Mouse (Mus musculus) layer of hippocampus, postnatal 36 days (tissue): Measurements from ENCODE around the gene Tenm4. TPM values are rescaled to one million over a fixed set of nuclear protein-coding genes. Genes with fewer than 3 reads are reported as not detected.

Experiments used
- DNase-seq, 2 experiments: peaks; one replicate each; pipeline ENCODE4 v3.0.0; 2022
- total RNA-seq, 2 experiments: library from RNA; stranded (reverse); gene quantifications; 2 replicates each; pipeline ENCODE4 v1.2.3; 2021

Gene Tenm4
- total RNA-seq, 2 experiments from 2014 or later, result 116 to 124 TPM

GRCm38 (mm10) chr7:96259630-96260029 lies 88.6 kb downstream of the Tenm4 start:
- DNase-seq, result no peak

- no peak for DNase-seq
Observed at GRCm38 (mm10) chr7:96262182-96262581, 91.1 kb downstream of the Tenm4 start.

GRCm38 (mm10) chr7:96265941-96266340 lies 94.9 kb downstream of the Tenm4 start:
- DNase-seq, result no peak

- DNase-seq, result no peak
Observed at GRCm38 (mm10) chr7:96267266-96267665, 96.2 kb downstream of the Tenm4 start.

- no peak for DNase-seq
Observed at GRCm38 (mm10) chr7:96270684-96271083, 99.6 kb downstream of the Tenm4 start.

- no peak for DNase-seq
Observed at GRCm38 (mm10) chr7:96272068-96272467, 101.0 kb downstream of the Tenm4 start.

- no peak for DNase-seq
Observed at GRCm38 (mm10) chr7:96274486-96274885, 103.4 kb downstream of the Tenm4 start.

- DNase-seq, result no peak
Observed at GRCm38 (mm10) chr7:96277550-96277949, 106.5 kb downstream of the Tenm4 start.

- no peak for DNase-seq
Observed at GRCm38 (mm10) chr7:96278378-96278777, 107.3 kb downstream of the Tenm4 start.

- DNase-seq, result peak in 1 of 2 experiments; percentile 15
Observed at GRCm38 (mm10) chr7:96280795-96281194, 109.7 kb downstream of the Tenm4 start.

GRCm38 (mm10) chr7:96290576-96290975 lies 119.5 kb downstream of the Tenm4 start:
- DNase-seq, result peak; percentile 82 to 83

GRCm38 (mm10) chr7:96295959-96296358 lies 124.9 kb downstream of the Tenm4 start:
- no peak for DNase-seq

GRCm38 (mm10) chr7:96300826-96301397 lies 129.9 kb downstream of the Tenm4 start:
- no peak for DNase-seq

- no peak for DNase-seq
Observed at GRCm38 (mm10) chr7:96301813-96302212, 130.8 kb downstream of the Tenm4 start.

GRCm38 (mm10) chr7:96303963-96304362 lies 132.9 kb downstream of the Tenm4 start:
- DNase-seq, result no peak

GRCm38 (mm10) chr7:96305382-96305935 lies 134.4 kb downstream of the Tenm4 start:
- DNase-seq, result no peak

- no peak for DNase-seq
Observed at GRCm38 (mm10) chr7:96308106-96308505, 137.1 kb downstream of the Tenm4 start.

- DNase-seq, result no peak
Observed at GRCm38 (mm10) chr7:96329343-96329742, 158.3 kb downstream of the Tenm4 start.

GRCm38 (mm10) chr7:96331186-96331585 lies 160.1 kb downstream of the Tenm4 start:
- DNase-seq, result no peak

- DNase-seq, result no peak
Observed at GRCm38 (mm10) chr7:96334361-96334760, 163.3 kb downstream of the Tenm4 start.

GRCm38 (mm10) chr7:96336376-96336775 lies 165.3 kb downstream of the Tenm4 start:
- DNase-seq, result no peak

GRCm38 (mm10) chr7:96340826-96341225 lies 169.8 kb downstream of the Tenm4 start:
- DNase-seq, result peak; percentile 32 to 36

- no peak for DNase-seq
Observed at GRCm38 (mm10) chr7:96341479-96341878, 170.4 kb downstream of the Tenm4 start.

GRCm38 (mm10) chr7:96342996-96343395 lies 171.9 kb downstream of the Tenm4 start:
- no peak for DNase-seq

GRCm38 (mm10) chr7:96343667-96344066 lies 172.6 kb downstream of the Tenm4 start:
- DNase-seq, result no peak
